Comparison of ENCODE assay signal across 8 mouse cellular contexts in genomic region chr19:32387403-32388190, GRCm38 (mm10). TPM values are rescaled to one million over a fixed set of nuclear protein-coding genes. Genes with fewer than 3 reads are reported as not detected.
DNase-seq lines count a peak whose midpoint lies in the region; ATAC-seq lines count a peak whose summit lies in the region.

No protein-coding gene starts in this region.

- peak; percentile 54 for ATAC-seq in midbrain, embryonic 11.5 days (ENCODE audit: low FRiP score)

- no peaks in the 10 kb centered on the region for H3K36me3 ChIP-seq in midbrain, embryonic 11.5 days (ENCODE audit: control insufficient read depth, insufficient read depth, low read length)

- peak overlapping the region; percentile 85 for H3K9ac ChIP-seq in midbrain, embryonic 11.5 days (ENCODE audit: low read length)

- peaks cover 3% of the 10 kb centered on the region; the same call in 1 of the 2 replicates for H3K9me3 ChIP-seq in midbrain, embryonic 11.5 days (ENCODE audit: control insufficient read depth, low read length)

- H3K4me1 ChIP-seq in midbrain, embryonic 11.5 days (ENCODE audit: control insufficient read depth, insufficient read depth, low read length), result peaks cover 16% of the 10 kb centered on the region

- intact Hi-C loops in left cerebral cortex, postnatal 25 days (cut with DNase I), result loop anchor here (2.0 to 5.0 kb wide), 4 partner anchors 45 to 217 kb away; partner anchors contain the start of gene Minpp1

- H3K27ac ChIP-seq in midbrain, embryonic 11.5 days (ENCODE audit: low read depth, low read length), result peak overlapping the region; percentile 91

- peak; percentile 43 for DNase-seq in right cerebral cortex, adult 18-20 months
- no peak for DNase-seq in right cerebral cortex, postnatal 25 days
- DNase-seq in cerebellum, postnatal 14 days, result peak; percentile 82 to 84
- peak; percentile 74 for DNase-seq in gastrocnemius, postnatal 25 days
- peak; percentile 72 for DNase-seq in induced T-regulatory cell, adult 2 months (ENCODE audit: low read depth)
- peak; percentile 40 to 44 for DNase-seq in left cerebral cortex, postnatal 25 days (ENCODE audit: low spot score in 2 of 2)
- peak; percentile 95 for DNase-seq in midbrain, embryonic 11.5 days (ENCODE audit: low spot score, missing footprints)
- DNase-seq in spleen, adult 18-20 months, result peak; percentile 18 to 45

- peak overlapping the region; percentile 71 for H3K4me3 ChIP-seq in midbrain, embryonic 11.5 days (ENCODE audit: low read depth, low read length)

- H3K27me3 ChIP-seq in midbrain, embryonic 11.5 days (ENCODE audit: control insufficient read depth, insufficient read depth, low read length), result no peaks in the 10 kb centered on the region

- under 1% methylated on average over 60 of the region's 74 CpGs for WGBS in midbrain, embryonic 11.5 days

- H3K4me2 ChIP-seq in midbrain, embryonic 11.5 days, result peak overlapping the region; percentile 97

RNA-seq across cellular contexts. Expression of gene Sgms1, which starts 1.9 kb away (rescaled TPM):
- total RNA-seq in gastrocnemius, postnatal 25 days (2021), result 10 to 100 TPM; 37.2 to 42.0 TPM
- 10 to 100 TPM; 44.2 to 53.5 TPM for total RNA-seq in left cerebral cortex, postnatal 25 days (2021)
- polyA plus RNA-seq in midbrain, embryonic 11.5 days (2014; fragmentation: Nextera tagmentation; extraction: Ambion mirVana), result 10.1 and 10.4 TPM in 2 replicates
